Mouse (Mus musculus): ENCODE measurements at regions not wholly inside any gene's neighbourhood (a gene's known extent, or its start where the extent isn't known, plus 50 kb on each side); places are given as distances from the start of the nearest gene placed in this dataset.

GRCm38 (mm10) chr6:96057011-96057410, 55.9 kb upstream of the Fam19a1 start:
- Histone ChIP-seq H3K9ac (replicated peaks) (no peak overlapping the region), H3K4me2 (no peak overlapping the region), H3K27me3 (replicated peaks) (no peaks in the 10 kb centered on the region), H3K4me3 (replicated peaks) (no peak overlapping the region), H3K27ac (replicated peaks) (no peak overlapping the region), H3K9me3 (replicated peaks) (no peaks in the 10 kb centered on the region), H3K36me3 (no peaks in the 10 kb centered on the region), H3K4me1 (no peaks in the 10 kb centered on the region)
- 84% methylated on average over 2 of the region's 2 CpGs for WGBS
- no peak for ATAC-seq (ENCODE audit: low FRiP score)

- no peak overlapping the region for H3K4me3 ChIP-seq (replicated peaks)
- no peak overlapping the region for H3K27ac ChIP-seq (replicated peaks)
- H3K36me3 ChIP-seq = no peaks in the 10 kb centered on the region
- no peaks in the 10 kb centered on the region for H3K27me3 ChIP-seq (replicated peaks)
- no peak overlapping the region for H3K4me2 ChIP-seq
- 95% methylated on average over 5 of the region's 5 CpGs for WGBS
- no peaks in the 10 kb centered on the region for H3K4me1 ChIP-seq
- no peaks in the 10 kb centered on the region for H3K9me3 ChIP-seq (replicated peaks)
- ATAC-seq (ENCODE audit: low FRiP score) = no peak
- H3K9ac ChIP-seq (replicated peaks) = no peak overlapping the region
Measured at GRCm38 (mm10) chr6:96057575-96058159, 55.3 kb upstream of the Fam19a1 start.

- H3K27ac ChIP-seq (replicated peaks) = no peak overlapping the region
- H3K36me3 ChIP-seq = no peaks in the 10 kb centered on the region
- H3K9me3 ChIP-seq (replicated peaks) = no peaks in the 10 kb centered on the region
- no peaks in the 10 kb centered on the region for H3K4me1 ChIP-seq
- H3K9ac ChIP-seq (replicated peaks) = no peak overlapping the region
- H3K4me2 ChIP-seq = no peak overlapping the region
- no peak overlapping the region for H3K4me3 ChIP-seq (replicated peaks)
- 74% methylated on average over 1 of the region's 1 CpGs for WGBS
- no peak for ATAC-seq (ENCODE audit: low FRiP score)
- H3K27me3 ChIP-seq (replicated peaks) = no peaks in the 10 kb centered on the region
Measured at GRCm38 (mm10) chr6:96061979-96062378, 51.0 kb upstream of the Fam19a1 start.

Measured in neural tube, embryonic 15.5 days (tissue).